Mouse (Mus musculus) heart, embryonic 13.5 days (tissue): ENCODE data around the gene Fam83c. TPM values are rescaled to one million over a fixed set of nuclear protein-coding genes. Genes with fewer than 3 reads are reported as not detected.
"Not testable (repeated sequence)": the region's sequence is repeated elsewhere in the genome, so short reads cannot be mapped to it uniquely, and the experiment has no call there.

Experiments
- ATAC-seq: fragments of 200-750 bp; cut with Nextera tagmentation; 2 replicates; pipeline ENCODE4 v1.8.0; 2017; ENCODE audit warnings: moderate TSS enrichment; ENCODE audit not compliant: insufficient number of reproducible peaks, low FRiP score, low TSS enrichment; ENCODE audit errors: extremely low read depth
- H3K27ac ChIP-seq: fragments of 300-500 bp; sonication (generic); replicated peaks from 2 replicates; pipeline ENCODE4 v1.5.1; 2015; ENCODE audit warnings: moderate library complexity, mild to moderate bottlenecking, inconsistent platforms
- H3K27me3 ChIP-seq: fragments of 300-500 bp; sonication (generic); replicated peaks from 2 replicates; pipeline ENCODE4 v1.6.1; 2015; ENCODE audit warnings: mild to moderate bottlenecking, inconsistent platforms
- H3K36me3 ChIP-seq: fragments of 300-500 bp; sonication (generic); 2 replicates; pipeline ENCODE4 v1.6.1; 2015; ENCODE audit warnings: mild to moderate bottlenecking, inconsistent platforms
- H3K4me1 ChIP-seq: fragments of 300-500 bp; sonication (generic); 2 replicates; pipeline ENCODE4 v1.6.1; 2015; ENCODE audit warnings: inconsistent platforms
- H3K4me2 ChIP-seq: fragments of 300-500 bp; sonication (generic); 2 replicates; pipeline ENCODE4 v1.6.1; 2015; ENCODE audit warnings: inconsistent platforms, mild to moderate bottlenecking, moderate library complexity
- H3K4me3 ChIP-seq: fragments of 300-500 bp; sonication (generic); 2 replicates; pipeline ENCODE4 v1.5.1; 2015; ENCODE audit warnings: moderate library complexity, mild to moderate bottlenecking, inconsistent platforms
- H3K9ac ChIP-seq: fragments of 300-500 bp; sonication (generic); 2 replicates; pipeline ENCODE4 v1.6.1; 2015; ENCODE audit warnings: inconsistent platforms, mild to moderate bottlenecking, moderate library complexity
- H3K9me3 ChIP-seq: fragments of 300-500 bp; sonication (generic); 2 replicates; pipeline ENCODE4 v1.6.1; 2016; ENCODE audit warnings: inconsistent platforms
- WGBS: fragments of 180-500 bp; shearing (Covaris S2); methylation state at CpG from one replicate; pipeline ENCODE4 v1.1.7; 2015; ENCODE audit warnings: mixed read lengths; 5-methylcytosine and 5-hydroxymethylcytosine counted together
- polyA plus RNA-seq: library from polyadenylated mRNA; unstranded; fragments of >200 nt; fragmentation: Nextera tagmentation; extraction: Ambion mirVana; gene quantifications from 2 replicates; pipeline ENCODE4 v1.2.1, GENCODE M21; 2015

Fam83c gene
- polyA plus RNA-seq, 1 experiment from 2014 or later: 0.09 TPM

GRCm38 (mm10) chr2:155860102-155860501, 25.4 kb upstream of the Fam83c start:
- Histone ChIP-seq H3K27ac (no peak overlapping the region), H3K27me3 (no peaks in the 10 kb centered on the region), H3K36me3 (peaks cover 47% of the 10 kb centered on the region), H3K9ac (no peak overlapping the region), H3K4me3 (no peak overlapping the region), H3K4me2 (no peak overlapping the region), H3K4me1 (no peaks in the 10 kb centered on the region), H3K9me3 (no peaks in the 10 kb centered on the region)
- no peak for ATAC-seq
- WGBS: 76% methylated on average over 7 of the region's 7 CpGs

- H3K27me3 ChIP-seq: no peaks in the 10 kb centered on the region
- WGBS: 84% methylated on average over 5 of the region's 5 CpGs
- H3K4me1 ChIP-seq: no peaks in the 10 kb centered on the region
- H3K4me2 ChIP-seq: no peak overlapping the region
- no peaks in the 10 kb centered on the region for H3K9me3 ChIP-seq
- H3K4me3 ChIP-seq: no peak overlapping the region
- no peak overlapping the region for H3K9ac ChIP-seq
- peaks cover 90% of the 10 kb centered on the region for H3K36me3 ChIP-seq
- H3K27ac ChIP-seq: no peak overlapping the region
- no peak for ATAC-seq
Measured at GRCm38 (mm10) chr2:155852536-155852935, 17.9 kb upstream of the Fam83c start.

GRCm38 (mm10) chr2:155850120-155850519, 15.5 kb upstream of the Fam83c start:
- Histone ChIP-seq H3K9ac (no peak overlapping the region), H3K4me1 (no peaks in the 10 kb centered on the region), H3K9me3 (no peaks in the 10 kb centered on the region), H3K4me3 (no peak overlapping the region), H3K4me2 (no peak overlapping the region), H3K27me3 (no peaks in the 10 kb centered on the region), H3K36me3 (peaks cover 92% of the 10 kb centered on the region), H3K27ac (no peak overlapping the region)
- WGBS: 82% methylated on average over 7 of the region's 7 CpGs
- no peak for ATAC-seq

- Histone ChIP-seq H3K9ac (no peak overlapping the region), H3K9me3 (no peaks in the 10 kb centered on the region), H3K4me3 (no peak overlapping the region), H3K4me1 (no peaks in the 10 kb centered on the region), H3K4me2 (no peak overlapping the region), H3K27me3 (no peaks in the 10 kb centered on the region), H3K27ac (no peak overlapping the region), H3K36me3 (peaks cover 94% of the 10 kb centered on the region)
- no peak for ATAC-seq
- WGBS: 54% methylated on average over 7 of the region's 7 CpGs
Measured at GRCm38 (mm10) chr2:155849464-155849863, 14.8 kb upstream of the Fam83c start.

GRCm38 (mm10) chr2:155848291-155848690, 13.6 kb upstream of the Fam83c start:
- Histone ChIP-seq H3K27me3 (no peaks in the 10 kb centered on the region), H3K9ac (no peak overlapping the region), H3K4me3 (no peak overlapping the region), H3K27ac (no peak overlapping the region), H3K9me3 (no peaks in the 10 kb centered on the region), H3K36me3 (peaks cover 85% of the 10 kb centered on the region), H3K4me2 (no peak overlapping the region), H3K4me1 (no peaks in the 10 kb centered on the region)
- no peak for ATAC-seq
- 34% methylated on average over 6 of the region's 6 CpGs for WGBS

GRCm38 (mm10) chr2:155846930-155847329, 12.3 kb upstream of the Fam83c start:
- no peak for ATAC-seq
- Histone ChIP-seq H3K27ac (no peak overlapping the region), H3K9me3 (no peaks in the 10 kb centered on the region), H3K36me3 (peaks cover 71% of the 10 kb centered on the region), H3K4me3 (no peak overlapping the region), H3K9ac (no peak overlapping the region), H3K4me2 (no peak overlapping the region), H3K4me1 (no peaks in the 10 kb centered on the region), H3K27me3 (no peaks in the 10 kb centered on the region)
- 80% methylated on average over 8 of the region's 8 CpGs for WGBS

GRCm38 (mm10) chr2:155838961-155839360, 4.3 kb upstream of the Fam83c start:
- ATAC-seq: no peak
- H3K36me3 ChIP-seq: no peaks in the 10 kb centered on the region
- no peak overlapping the region for H3K27ac ChIP-seq
- WGBS: 77% methylated on average over 4 of the region's 4 CpGs
- H3K4me2 ChIP-seq: no peak overlapping the region
- H3K9me3 ChIP-seq: no peaks in the 10 kb centered on the region
- H3K4me1 ChIP-seq: no peaks in the 10 kb centered on the region
- no peak overlapping the region for H3K4me3 ChIP-seq
- H3K9ac ChIP-seq: no peak overlapping the region
- peaks cover 15% of the 10 kb centered on the region for H3K27me3 ChIP-seq

GRCm38 (mm10) chr2:155837961-155838360, 3.3 kb upstream of the Fam83c start:
- no peak overlapping the region for H3K4me3 ChIP-seq
- WGBS: 44% methylated on average over 3 of the region's 3 CpGs
- H3K36me3 ChIP-seq: no peaks in the 10 kb centered on the region
- ATAC-seq: no peak
- H3K9ac ChIP-seq: no peak overlapping the region
- H3K4me1 ChIP-seq: no peaks in the 10 kb centered on the region
- H3K9me3 ChIP-seq: no peaks in the 10 kb centered on the region
- H3K4me2 ChIP-seq: no peak overlapping the region
- H3K27me3 ChIP-seq: peaks cover 19% of the 10 kb centered on the region
- no peak overlapping the region for H3K27ac ChIP-seq

GRCm38 (mm10) chr2:155832087-155832486, 2.6 kb downstream of the Fam83c start:
- not testable (repeated sequence) for H3K36me3 ChIP-seq, ATAC-seq, H3K4me2 ChIP-seq, H3K4me1 ChIP-seq, H3K27ac ChIP-seq, H3K4me3 ChIP-seq, H3K9me3 ChIP-seq, H3K9ac ChIP-seq
- 57% methylated on average over 1 of the region's 1 CpGs for WGBS
- H3K27me3 ChIP-seq: peaks cover 25% of the 10 kb centered on the region

- peaks cover 11% of the 10 kb centered on the region for H3K4me1 ChIP-seq
- whole genome bisulfite sequencing: 41% methylated on average over 9 of the region's 9 CpGs
- no peak for ATAC-seq
Measured at GRCm38 (mm10) chr2:155831302-155831701, 3.4 kb downstream of the Fam83c start.

GRCm38 (mm10) chr2:155830841-155831240, 3.8 kb downstream of the Fam83c start:
- H3K4me2 ChIP-seq: no peak overlapping the region
- H3K36me3 ChIP-seq: no peaks in the 10 kb centered on the region
- peaks cover 12% of the 10 kb centered on the region for H3K4me1 ChIP-seq
- H3K9ac ChIP-seq: no peak overlapping the region
- H3K4me3 ChIP-seq: no peak overlapping the region
- 84% methylated on average over 8 of the region's 8 CpGs for WGBS
- peaks cover 25% of the 10 kb centered on the region for H3K27me3 ChIP-seq
- H3K9me3 ChIP-seq: no peaks in the 10 kb centered on the region
- no peak overlapping the region for H3K27ac ChIP-seq
- ATAC-seq: no peak

More at GRCm38 (mm10) chr2:155831302-155831701, 3.4 kb downstream of the Fam83c start:
- no peak overlapping the region for H3K9ac ChIP-seq
- H3K36me3 ChIP-seq: no peaks in the 10 kb centered on the region
- H3K27me3 ChIP-seq: peaks cover 25% of the 10 kb centered on the region
- no peak overlapping the region for H3K4me3 ChIP-seq
- H3K9me3 ChIP-seq: no peaks in the 10 kb centered on the region
- no peak overlapping the region for H3K27ac ChIP-seq
- no peak overlapping the region for H3K4me2 ChIP-seq

- Histone ChIP-seq H3K4me1 (peaks cover 22% of the 10 kb centered on the region), H3K36me3 (peaks cover 24% of the 10 kb centered on the region), H3K27me3 (no peaks in the 10 kb centered on the region), H3K4me2 (peak within 1 kb of the TSS; percentile 88), H3K4me3 (peak within 1 kb of the TSS; percentile 84), H3K9me3 (no peaks in the 10 kb centered on the region), H3K9ac (peak within 1 kb of the TSS; percentile 91), H3K27ac (peak within 1 kb of the TSS; percentile 82)
- ATAC-seq: peak; percentile 84
- WGBS: 3% methylated on average over 27 of the region's 27 CpGs
Measured at GRCm38 (mm10) chr2:155826630-155827424, 7.8 kb downstream of the Fam83c start, which contains the start of gene Eif6. Gene Eif6 (minus strand): TSS chr2:155826925.
